Mouse (Mus musculus): ENCODE measurements around the gene Pttg1ip. TPM values are rescaled to one million over a fixed set of nuclear protein-coding genes. Genes with fewer than 3 reads are reported as not detected.

Pttg1ip gene
- 69.0 and 73.8 TPM in 2 replicates for polyA plus RNA-seq (2014; fragmentation: Nextera tagmentation; extraction: Ambion mirVana)

DNA sequence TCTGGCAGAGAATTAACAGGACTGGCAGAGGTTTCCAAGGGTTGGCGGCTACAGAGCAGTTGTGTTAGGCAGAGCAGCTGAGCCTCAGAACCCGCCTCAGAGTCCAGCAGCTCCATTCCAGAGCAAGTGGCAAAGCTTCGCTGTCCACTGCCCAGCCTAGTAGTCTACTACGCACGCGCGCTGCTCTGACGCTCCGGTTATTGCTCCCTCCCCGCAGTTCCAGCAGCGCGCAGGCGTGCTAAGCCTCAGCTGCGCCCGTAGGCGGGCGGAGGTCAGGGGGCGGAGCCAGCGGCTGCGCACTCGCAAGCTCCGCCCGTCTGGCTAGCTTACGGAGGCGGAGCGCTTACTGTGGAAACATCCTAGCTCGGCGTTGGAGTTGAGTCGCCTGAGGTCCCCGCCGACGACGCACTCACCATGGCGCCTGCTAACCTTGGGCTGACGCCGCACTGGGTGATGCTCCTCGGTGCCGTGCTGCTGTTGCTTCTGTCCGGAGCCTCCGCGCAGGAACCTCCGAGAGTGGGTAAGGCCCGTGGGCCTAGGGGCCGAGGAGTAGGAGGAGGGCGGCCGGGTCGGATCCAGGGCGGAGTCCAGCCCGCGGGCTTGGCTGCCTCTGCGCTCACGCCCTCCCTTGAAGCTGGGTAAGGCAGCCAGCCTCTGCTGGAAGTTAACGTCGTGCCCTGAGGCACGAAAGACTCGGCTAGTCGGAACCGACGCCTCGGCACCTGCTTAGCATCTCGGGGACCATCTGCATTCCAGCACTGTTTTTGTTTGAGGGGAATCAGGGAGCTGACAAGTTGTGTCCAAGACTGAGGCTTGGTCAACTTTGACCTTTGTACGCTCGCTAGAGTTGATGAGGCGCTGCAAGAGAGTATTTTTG, at the start of gene Pttg1ip:
Gene Pttg1ip, plus strand, starts transcription at position 313 of the 877 bp plus-strand sequence.
- no peaks in the 10 kb centered on the region for H3K36me3 ChIP-seq (ENCODE audit: control insufficient read depth, insufficient read depth, low read length)
- H3K4me3 ChIP-seq (ENCODE audit: low read depth, low read length) = peak within 1 kb of the TSS; percentile 75
- H3K27ac ChIP-seq (ENCODE audit: low read depth, low read length) = peak within 1 kb of the TSS; percentile 77
- peak within 1 kb of the TSS; percentile 80 for H3K4me2 ChIP-seq (ENCODE audit: low read depth, low read length, severe bottlenecking)
- no peaks in the 10 kb centered on the region for H3K9me3 ChIP-seq (ENCODE audit: control insufficient read depth, low read length)
- ATAC-seq (replicated peaks; ENCODE audit: low FRiP score) (peak; percentile 98), DNase-seq (ENCODE audit: low spot score) (peak; percentile 97)
- H3K27me3 ChIP-seq (ENCODE audit: control insufficient read depth, insufficient read depth, low read length) = no peaks in the 10 kb centered on the region
- H3K4me1 ChIP-seq (replicated peaks; ENCODE audit: control insufficient read depth, insufficient read depth, low read length) = peaks cover 6% of the 10 kb centered on the region
- H3K9ac ChIP-seq (ENCODE audit: low read length) = peak within 1 kb of the TSS; percentile 71
- WGBS = under 1% methylated on average over 64 of the region's 64 CpGs

DNA sequence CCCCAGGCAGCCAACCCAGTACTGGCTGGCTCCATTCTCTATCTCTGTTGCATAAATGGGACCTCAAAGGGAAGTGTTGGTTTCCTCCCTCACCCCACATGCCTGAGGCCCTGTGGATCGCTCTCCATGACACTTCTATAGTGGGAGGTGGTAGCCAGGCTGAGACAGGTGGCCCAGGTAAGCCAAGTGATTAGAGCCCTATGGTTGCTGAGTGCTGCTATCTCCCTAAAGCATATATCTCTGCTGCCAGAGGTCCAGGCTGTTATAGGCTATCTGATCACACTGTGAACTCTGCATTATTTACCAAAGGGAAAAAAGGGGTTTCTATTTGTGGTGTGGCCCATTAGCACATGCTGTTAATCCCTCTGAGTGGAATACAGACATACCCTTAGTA, 49.5 kb upstream of the Pttg1ip start:
- no peaks in the 10 kb centered on the region for H3K27me3 ChIP-seq (ENCODE audit: control insufficient read depth, insufficient read depth, low read length)
- no peaks in the 10 kb centered on the region for H3K4me1 ChIP-seq (replicated peaks; ENCODE audit: control insufficient read depth, insufficient read depth, low read length)
- H3K36me3 ChIP-seq (ENCODE audit: control insufficient read depth, insufficient read depth, low read length) = no peaks in the 10 kb centered on the region
- H3K4me2 ChIP-seq (ENCODE audit: low read depth, low read length, severe bottlenecking) = no peak overlapping the region
- H3K4me3 ChIP-seq (ENCODE audit: low read depth, low read length) = no peak overlapping the region
- 77% methylated on average over 1 of the region's 1 CpGs for WGBS
- no peaks in the 10 kb centered on the region for H3K9me3 ChIP-seq (ENCODE audit: control insufficient read depth, low read length)
- DNase-seq (ENCODE audit: low spot score) (no peak), ATAC-seq (replicated peaks; ENCODE audit: low FRiP score) (no peak)
- no peak overlapping the region for H3K9ac ChIP-seq (ENCODE audit: low read length)
- H3K27ac ChIP-seq (ENCODE audit: low read depth, low read length) = no peak overlapping the region

DNA sequence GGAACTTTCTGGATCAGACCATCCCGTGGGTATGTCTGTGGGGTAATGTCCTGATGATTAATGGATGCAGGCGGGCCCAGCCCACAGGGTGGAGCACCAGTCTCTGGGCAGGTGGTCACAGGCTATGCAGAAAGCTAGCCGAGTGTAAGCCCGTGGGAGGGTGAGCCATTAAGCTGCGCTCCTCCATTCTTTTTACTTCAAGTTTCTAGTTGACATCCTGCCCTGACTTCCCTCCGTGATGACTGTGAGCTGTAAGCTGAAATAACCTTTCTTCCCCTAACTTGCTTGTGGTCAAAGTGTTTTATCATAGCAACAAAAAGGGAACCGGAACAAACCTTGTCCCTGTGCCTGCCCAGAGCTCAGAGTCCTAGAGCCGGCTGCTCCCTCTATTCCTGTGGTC, 44.8 kb upstream of the Pttg1ip start:
- DNase-seq (ENCODE audit: low spot score) (no peak), ATAC-seq (replicated peaks; ENCODE audit: low FRiP score) (no peak)
- H3K27me3 ChIP-seq (ENCODE audit: control insufficient read depth, insufficient read depth, low read length) = no peaks in the 10 kb centered on the region
- H3K9me3 ChIP-seq (ENCODE audit: control insufficient read depth, low read length) = no peaks in the 10 kb centered on the region
- no peaks in the 10 kb centered on the region for H3K36me3 ChIP-seq (ENCODE audit: control insufficient read depth, insufficient read depth, low read length)
- 78% methylated on average over 8 of the region's 8 CpGs for WGBS
- H3K9ac ChIP-seq (ENCODE audit: low read length) = no peak overlapping the region; the same call in 1 of the 2 replicates
- no peak overlapping the region for H3K27ac ChIP-seq (ENCODE audit: low read depth, low read length)
- H3K4me3 ChIP-seq (ENCODE audit: low read depth, low read length) = no peak overlapping the region
- H3K4me1 ChIP-seq (replicated peaks; ENCODE audit: control insufficient read depth, insufficient read depth, low read length) = no peaks in the 10 kb centered on the region
- H3K4me2 ChIP-seq (ENCODE audit: low read depth, low read length, severe bottlenecking) = no peak overlapping the region

DNA sequence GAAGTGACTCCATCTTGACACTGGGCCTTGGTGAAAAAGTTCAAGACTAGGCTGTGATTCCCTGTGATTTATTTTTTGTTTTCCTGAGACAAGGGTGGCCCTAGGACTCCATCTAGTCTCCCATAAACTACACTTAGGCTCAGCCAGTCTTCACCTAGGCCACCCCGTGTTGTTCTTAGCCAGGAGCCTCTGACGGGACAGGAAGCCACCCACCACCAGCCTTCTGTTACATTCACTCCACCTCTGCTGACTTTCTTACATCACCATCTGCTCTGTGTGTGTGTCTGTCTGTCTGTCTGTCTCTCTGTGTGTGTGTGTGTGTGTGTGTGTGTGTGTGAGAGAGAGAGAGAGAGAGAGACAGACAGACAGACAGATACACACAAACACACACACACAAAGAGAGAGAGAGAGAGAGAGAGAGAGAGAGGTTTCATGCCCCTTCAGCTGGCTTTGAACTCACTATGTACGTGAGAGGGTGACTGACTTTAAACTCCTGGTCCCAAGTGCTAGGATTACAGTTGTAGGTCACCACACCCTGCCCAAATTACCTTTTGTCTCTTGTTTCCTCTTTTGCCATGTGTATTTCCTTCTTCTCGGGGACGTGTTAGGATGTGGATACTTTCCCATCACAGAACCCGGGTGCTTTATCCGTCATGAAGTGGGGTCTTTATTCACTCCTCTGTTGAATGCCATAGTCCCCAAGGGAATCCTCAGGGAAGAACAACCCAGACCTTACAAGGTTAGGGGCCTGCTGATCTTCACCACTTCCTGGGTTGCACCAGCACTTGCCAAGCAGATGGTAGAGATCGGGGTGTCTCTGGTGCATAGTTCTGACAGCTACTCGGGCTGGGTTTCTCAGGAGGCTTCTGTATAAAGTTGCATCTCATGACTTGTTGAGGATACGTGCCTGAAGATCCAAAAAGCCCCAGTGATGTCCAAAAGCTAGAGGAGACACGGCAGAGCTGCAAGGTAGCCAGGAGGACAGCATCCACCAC, 44.0 kb upstream of the Pttg1ip start:
- H3K9ac ChIP-seq (ENCODE audit: low read length) = no peak overlapping the region
- WGBS = 90% methylated on average over 11 of the region's 11 CpGs
- no peak for ATAC-seq (replicated peaks; ENCODE audit: low FRiP score)
- no peaks in the 10 kb centered on the region for H3K36me3 ChIP-seq (ENCODE audit: control insufficient read depth, insufficient read depth, low read length)
- no peak for DNase-seq (ENCODE audit: low spot score)
- H3K4me3 ChIP-seq (ENCODE audit: low read depth, low read length) = no peak overlapping the region
- H3K4me1 ChIP-seq (replicated peaks; ENCODE audit: control insufficient read depth, insufficient read depth, low read length) = no peaks in the 10 kb centered on the region
- H3K27me3 ChIP-seq (ENCODE audit: control insufficient read depth, insufficient read depth, low read length) = no peaks in the 10 kb centered on the region
- no peak overlapping the region for H3K27ac ChIP-seq (ENCODE audit: low read depth, low read length)
- no peaks in the 10 kb centered on the region for H3K9me3 ChIP-seq (ENCODE audit: control insufficient read depth, low read length)
- H3K4me2 ChIP-seq (ENCODE audit: low read depth, low read length, severe bottlenecking) = no peak overlapping the region

DNA sequence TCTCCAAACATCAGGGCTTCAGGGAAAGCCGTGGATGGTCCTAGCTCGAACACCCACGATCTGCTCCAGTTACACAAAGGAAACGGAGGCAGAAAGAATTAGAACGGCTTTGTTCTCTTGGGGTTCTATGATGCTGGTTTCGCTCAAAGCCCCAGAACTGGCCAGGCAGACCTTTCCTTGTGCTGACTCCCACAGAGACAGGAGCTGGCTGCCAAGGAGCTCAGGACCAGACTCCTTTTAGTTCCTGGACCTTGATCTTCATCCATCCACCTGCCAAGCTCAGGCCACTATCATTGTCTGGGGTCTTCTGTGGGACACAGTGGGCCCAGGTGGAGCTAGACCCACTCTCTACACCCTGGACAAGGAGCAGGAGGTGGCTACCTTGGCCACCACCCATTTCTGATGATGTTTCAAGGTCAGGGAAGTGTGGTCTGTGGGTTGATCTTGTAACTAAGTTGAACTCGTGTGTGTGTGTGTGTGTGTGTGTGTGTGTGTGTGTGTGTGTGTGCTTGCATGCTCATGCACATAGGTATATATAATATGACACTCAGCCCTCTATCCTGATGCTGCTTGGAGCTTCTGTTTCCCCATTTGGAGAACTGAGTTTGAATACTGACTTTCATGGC, 42.1 kb upstream of the Pttg1ip start:
- H3K4me3 ChIP-seq (ENCODE audit: low read depth, low read length) = no peak overlapping the region
- no peaks in the 10 kb centered on the region for H3K9me3 ChIP-seq (ENCODE audit: control insufficient read depth, low read length)
- ATAC-seq (replicated peaks; ENCODE audit: low FRiP score) (no peak), DNase-seq (ENCODE audit: low spot score) (no peak)
- no peaks in the 10 kb centered on the region for H3K36me3 ChIP-seq (ENCODE audit: control insufficient read depth, insufficient read depth, low read length)
- 87% methylated on average over 7 of the region's 7 CpGs for WGBS
- H3K27ac ChIP-seq (ENCODE audit: low read depth, low read length) = no peak overlapping the region
- no peaks in the 10 kb centered on the region for H3K27me3 ChIP-seq (ENCODE audit: control insufficient read depth, insufficient read depth, low read length)
- no peak overlapping the region for H3K9ac ChIP-seq (ENCODE audit: low read length)
- no peaks in the 10 kb centered on the region for H3K4me1 ChIP-seq (replicated peaks; ENCODE audit: control insufficient read depth, insufficient read depth, low read length)
- H3K4me2 ChIP-seq (ENCODE audit: low read depth, low read length, severe bottlenecking) = no peak overlapping the region

DNA sequence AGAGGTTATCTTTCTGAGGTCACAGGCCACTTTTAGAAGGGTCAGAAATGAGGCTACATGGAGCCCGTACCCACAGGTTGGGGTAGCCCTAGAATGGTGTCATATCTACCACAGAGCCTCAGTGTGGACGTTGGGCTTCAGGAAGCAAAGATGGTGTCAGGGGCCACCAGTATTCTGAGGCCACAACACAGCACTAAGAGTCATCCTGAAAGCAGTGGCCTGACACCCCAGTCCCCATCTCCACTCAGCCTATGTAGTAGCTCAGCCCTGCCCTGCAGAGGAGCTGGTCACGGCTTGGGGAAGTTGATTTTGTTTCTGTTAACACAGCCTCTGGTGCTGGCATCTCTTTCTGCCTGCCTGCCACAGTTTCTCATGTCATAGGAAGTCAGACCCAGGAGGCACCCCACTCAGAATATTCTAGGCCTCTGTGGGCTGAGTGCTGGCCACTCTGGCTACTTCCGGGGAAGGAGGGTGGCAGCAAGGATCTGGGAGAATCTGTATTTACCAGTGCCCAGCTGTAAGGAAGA, 40.9 kb upstream of the Pttg1ip start:
- Histone ChIP-seq H3K27me3 (ENCODE audit: control insufficient read depth, insufficient read depth, low read length) (no peaks in the 10 kb centered on the region), H3K4me1 (replicated peaks; ENCODE audit: control insufficient read depth, insufficient read depth, low read length) (no peaks in the 10 kb centered on the region), H3K4me2 (ENCODE audit: low read depth, low read length, severe bottlenecking) (no peak overlapping the region), H3K4me3 (ENCODE audit: low read depth, low read length) (no peak overlapping the region), H3K9me3 (ENCODE audit: control insufficient read depth, low read length) (no peaks in the 10 kb centered on the region), H3K9ac (ENCODE audit: low read length) (no peak overlapping the region), H3K27ac (ENCODE audit: low read depth, low read length) (no peak overlapping the region), H3K36me3 (ENCODE audit: control insufficient read depth, insufficient read depth, low read length) (no peaks in the 10 kb centered on the region)
- DNase-seq (ENCODE audit: low spot score) (no peak), ATAC-seq (replicated peaks; ENCODE audit: low FRiP score) (no peak)
- WGBS = 87% methylated on average over 4 of the region's 4 CpGs

DNA sequence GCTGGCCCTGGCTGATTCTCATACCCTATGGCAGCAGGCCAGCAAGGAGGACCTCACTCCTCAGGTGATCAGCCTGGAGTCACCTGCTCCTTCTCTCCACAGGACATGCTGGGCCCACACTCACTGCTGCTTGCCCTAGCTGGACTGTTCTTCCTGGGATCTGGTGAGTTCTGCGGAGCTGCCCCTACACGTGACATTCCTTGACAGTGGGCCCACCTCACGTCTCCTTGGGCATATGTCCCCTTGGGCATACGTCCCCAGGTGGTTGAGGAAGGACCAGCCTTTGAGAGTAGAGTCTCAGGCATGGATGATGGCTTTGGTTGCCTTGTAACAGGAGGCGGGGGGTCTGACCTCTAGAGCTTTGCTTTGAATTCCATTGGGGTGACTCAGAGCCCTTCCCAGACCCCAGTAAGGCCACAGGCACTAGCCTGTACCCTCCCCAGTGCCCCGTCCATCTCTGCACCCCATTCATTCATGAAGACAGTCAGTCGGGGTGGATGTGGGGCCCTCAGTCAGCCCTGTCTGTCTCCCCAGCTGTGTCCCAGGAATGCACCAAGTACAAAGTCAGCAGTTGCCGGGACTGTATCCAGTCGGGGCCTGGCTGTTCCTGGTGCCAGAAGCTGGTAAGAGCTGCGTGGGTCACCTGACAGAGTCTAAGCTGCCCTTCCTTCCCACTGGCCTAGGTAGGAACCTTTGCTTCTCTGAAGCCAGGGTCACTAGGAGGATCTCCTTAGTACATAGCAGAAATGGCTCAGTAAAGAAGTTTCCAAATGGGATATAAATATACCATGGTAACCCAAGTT, 39.5 kb upstream of the Pttg1ip start:
- no peak for ATAC-seq (replicated peaks; ENCODE audit: low FRiP score)

More for the DNA sequence above, 39.5 kb upstream of the Pttg1ip start:
- H3K4me2 ChIP-seq (ENCODE audit: low read depth, low read length, severe bottlenecking) = no peak overlapping the region
- no peak overlapping the region for H3K4me3 ChIP-seq (ENCODE audit: low read depth, low read length)
- no peak for DNase-seq (ENCODE audit: low spot score)
- H3K9ac ChIP-seq (ENCODE audit: low read length) = no peak overlapping the region
- H3K9me3 ChIP-seq (ENCODE audit: control insufficient read depth, low read length) = no peaks in the 10 kb centered on the region
- H3K4me1 ChIP-seq (replicated peaks; ENCODE audit: control insufficient read depth, insufficient read depth, low read length) = no peaks in the 10 kb centered on the region
- no peaks in the 10 kb centered on the region for H3K36me3 ChIP-seq (ENCODE audit: control insufficient read depth, insufficient read depth, low read length)
- WGBS = 81% methylated on average over 10 of the region's 10 CpGs
- H3K27ac ChIP-seq (ENCODE audit: low read depth, low read length) = no peak overlapping the region
- H3K27me3 ChIP-seq (ENCODE audit: control insufficient read depth, insufficient read depth, low read length) = no peaks in the 10 kb centered on the region

Measured in forebrain, embryonic 11.5 days (tissue).